10 mouse cellular contexts compared by ENCODE assay signal in genomic region chr19:20797558-20798101, GRCm38 (mm10).
A peak's percentile ranks its signal among the peaks of the same experiment; 100 is the strongest.
DNase-seq lines count a peak whose midpoint lies in the region; ATAC-seq and TF ChIP-seq lines count a peak whose summit lies in the region.
"Had no signal": no experiment of that assay in that cellular context is flagged by ENCODE, and none has a peak within 500 bp of the region (broad histone marks: within the 10 kb centered on the region; RNA-seq: fewer than 3 reads in every experiment).

No protein-coding gene starts in this region.

- 0 out of 2 replicates have a peak, but pooled peaks cover 1% of the 10 kb centered on the region for H3K27me3 ChIP-seq in heart, adult 2 months (ENCODE audit: control insufficient read depth, insufficient read depth, low read length)
- H3K27me3 ChIP-seq in neural tube, embryonic 11.5 days (ENCODE audit: control insufficient read depth, insufficient read depth, low read length), result no peaks in the 10 kb centered on the region
- no peaks in the 10 kb centered on the region for H3K27me3 ChIP-seq in embryonic facial prominence, embryonic 14.5 days (replicated peaks; ENCODE audit: control insufficient read depth, insufficient read depth, low read length)
- H3K27me3 ChIP-seq: limb, embryonic 12.5 days; stomach, embryonic 15.5 days had no signal

- H3K9ac ChIP-seq in heart, adult 2 months (ENCODE audit: low read depth, low read length), result no peak overlapping the region
- H3K9ac ChIP-seq in neural tube, embryonic 11.5 days (ENCODE audit: low read length), result no peak overlapping the region
- H3K9ac ChIP-seq in embryonic facial prominence, embryonic 14.5 days (ENCODE audit: low read depth, low read length), result no peak overlapping the region
- H3K9ac ChIP-seq: limb, embryonic 12.5 days; stomach, embryonic 15.5 days had no signal

- H3K4me3 ChIP-seq in heart, adult 2 months, result no peak overlapping the region
- H3K4me3 ChIP-seq in neural tube, embryonic 11.5 days (ENCODE audit: low read depth, low read length), result no peak overlapping the region
- no peak overlapping the region for H3K4me3 ChIP-seq in embryonic facial prominence, embryonic 14.5 days (ENCODE audit: low read depth, low read length)
- H3K4me3 ChIP-seq: limb, embryonic 12.5 days; stomach, embryonic 15.5 days had no signal

- H3K27ac ChIP-seq in heart, adult 2 months, result no peak overlapping the region
- H3K27ac ChIP-seq in neural tube, embryonic 11.5 days (ENCODE audit: low read depth, low read length), result no peak overlapping the region
- H3K27ac ChIP-seq in embryonic facial prominence, embryonic 14.5 days (replicated peaks; ENCODE audit: low read depth, low read length), result no peak overlapping the region
- H3K27ac ChIP-seq: limb, embryonic 12.5 days; stomach, embryonic 15.5 days had no signal

- DNase-seq in heart, adult 2 months, result no peak
- DNase-seq in heart, adult 11 months, result no peak
- DNase-seq in neural tube, embryonic 11.5 days (ENCODE audit: low spot score), result no peak
- no peak for DNase-seq in neural tube, embryonic 10.5 days (ENCODE audit: extremely low spot score, low spot score)
- peak; percentile 67 for DNase-seq in embryonic facial prominence, embryonic 14.5 days (ENCODE audit: low spot score)
- peak; percentile 36 for DNase-seq in mesoderm, embryonic 11.5 days (ENCODE audit: low read depth, low spot score)
- no peak for DNase-seq in urinary bladder, postnatal 36 days (ENCODE audit: low spot score in 2 of 2)
- no peak for DNase-seq in right cerebral cortex, postnatal 4 days

- no peaks in the 10 kb centered on the region for H3K9me3 ChIP-seq in neural tube, embryonic 11.5 days (ENCODE audit: control insufficient read depth, low read length)
- no peaks in the 10 kb centered on the region for H3K9me3 ChIP-seq in embryonic facial prominence, embryonic 14.5 days (ENCODE audit: control insufficient read depth, low read length)
- H3K9me3 ChIP-seq: limb, embryonic 12.5 days; stomach, embryonic 15.5 days had no signal

- H3K36me3 ChIP-seq in heart, adult 2 months (ENCODE audit: control insufficient read depth, insufficient read depth, low read length), result no peaks in the 10 kb centered on the region
- H3K36me3 ChIP-seq in neural tube, embryonic 11.5 days (ENCODE audit: control insufficient read depth, insufficient read depth, low read length), result no peaks in the 10 kb centered on the region
- no peaks in the 10 kb centered on the region for H3K36me3 ChIP-seq in embryonic facial prominence, embryonic 14.5 days (ENCODE audit: control insufficient read depth, insufficient read depth, low read length)
- H3K36me3 ChIP-seq: limb, embryonic 12.5 days; stomach, embryonic 15.5 days had no signal

- peak; percentile 31; the same call in 1 of the 2 replicates for ATAC-seq in neural tube, embryonic 11.5 days (ENCODE audit: insufficient read depth, low FRiP score, low TSS enrichment)
- no peak for ATAC-seq in embryonic facial prominence, embryonic 14.5 days (ENCODE audit: low read depth)

- no peak for TF ChIP-seq EP300 in heart, adult 2 months (IDR thresholded peaks at IDR 0.05; ENCODE audit: insufficient read depth, low read depth, low read length)

- TF ChIP-seq CTCF in heart, adult 2 months (IDR thresholded peaks at IDR 0.05), result peak; percentile 74

- no peaks in the 10 kb centered on the region for H3K79me2 ChIP-seq in heart, adult 2 months (replicated peaks; ENCODE audit: control insufficient read depth, insufficient read depth, low read length)

- no peaks in the 10 kb centered on the region for H3K4me1 ChIP-seq in heart, adult 2 months (ENCODE audit: control insufficient read depth, insufficient read depth, low read length)
- no peaks in the 10 kb centered on the region for H3K4me1 ChIP-seq in neural tube, embryonic 11.5 days (ENCODE audit: control insufficient read depth, insufficient read depth, low read length)
- H3K4me1 ChIP-seq in embryonic facial prominence, embryonic 14.5 days (ENCODE audit: control insufficient read depth, insufficient read depth, low read length), result no peaks in the 10 kb centered on the region
- H3K4me1 ChIP-seq: limb, embryonic 12.5 days; stomach, embryonic 15.5 days had no signal

- H3K4me2 ChIP-seq in neural tube, embryonic 11.5 days (ENCODE audit: low read depth), result no peak overlapping the region
- H3K4me2 ChIP-seq in embryonic facial prominence, embryonic 14.5 days (ENCODE audit: low read depth, low read length), result no peak overlapping the region
- H3K4me2 ChIP-seq: limb, embryonic 12.5 days; stomach, embryonic 15.5 days had no signal

- 24% methylated on average over 6 of the region's 6 CpGs for WGBS in heart, adult 2 months
- WGBS in neural tube, embryonic 11.5 days, result 62% methylated on average over 6 of the region's 6 CpGs
- WGBS in embryonic facial prominence, embryonic 14.5 days, result 31% methylated on average over 6 of the region's 6 CpGs

- TF ChIP-seq POLR2A in heart, adult 2 months (IDR thresholded peaks at IDR 0.05; ENCODE audit: insufficient read depth, low read depth, low read length), result no peak

- intact Hi-C loops in heart, adult 2 months (cut with DNase I), result loop anchor here (2.0 kb wide), 1 partner anchor 767 kb away; no protein-coding TSS in a partner anchor

Comparison
In these comparisons a context has a peak if more than half of its experiments do, and no peak if none do; other contexts are left out.
1. DNase-seq: peak in embryonic facial prominence, embryonic 14.5 days (single experiment) and mesoderm, embryonic 11.5 days (single experiment); none in heart, adult 2 months (0 of 2), heart, adult 11 months (single experiment), neural tube, embryonic 11.5 days (single experiment), neural tube, embryonic 10.5 days (single experiment), urinary bladder, postnatal 36 days (0 of 2) and right cerebral cortex, postnatal 4 days (single experiment).